Mouse (Mus musculus) kidney, embryonic 14.5 days (tissue): ENCODE measurements around the gene Pde2a. TPM values are rescaled to one million over a fixed set of nuclear protein-coding genes. Genes with fewer than 3 reads are reported as not detected.

Experiments
- ATAC-seq: fragments of 200-750 bp; cut with Nextera tagmentation; 2 replicates; pipeline ENCODE4 v1.8.0; 2017; ENCODE audit warnings: moderate number of reproducible peaks, mild to moderate bottlenecking, moderate TSS enrichment, moderate library complexity; ENCODE audit not compliant: low FRiP score, low TSS enrichment
- H3K27ac ChIP-seq: fragments of 300-500 bp; sonication (generic); 2 replicates; pipeline ENCODE4 v1.5.1; 2014; ENCODE audit warnings: low read depth, mild to moderate bottlenecking, low read length, moderate library complexity, mixed read lengths
- H3K27me3 ChIP-seq: fragments of 300-500 bp; sonication (generic); 2 replicates; pipeline ENCODE4 v1.6.1; 2014; ENCODE audit warnings: mild to moderate bottlenecking, low read length; ENCODE audit not compliant: control insufficient read depth, insufficient read depth
- H3K36me3 ChIP-seq: fragments of 300-500 bp; sonication (generic); 2 replicates; pipeline ENCODE4 v1.6.1; 2014; ENCODE audit warnings: low read length, mixed read lengths; ENCODE audit not compliant: control insufficient read depth, insufficient read depth
- H3K4me1 ChIP-seq: fragments of 300-500 bp; sonication (generic); 2 replicates; pipeline ENCODE4 v1.6.1; 2014; ENCODE audit warnings: low read length, mixed read lengths; ENCODE audit not compliant: control insufficient read depth, insufficient read depth
- H3K4me2 ChIP-seq: fragments of 300-500 bp; sonication (generic); replicated peaks from 2 replicates; pipeline ENCODE4 v1.6.1; 2014; ENCODE audit warnings: low read depth, mild to moderate bottlenecking, low read length
- H3K4me3 ChIP-seq: fragments of 300-500 bp; sonication (generic); 2 replicates; pipeline ENCODE4 v1.5.1; 2014; ENCODE audit warnings: mild to moderate bottlenecking, low read length
- H3K9ac ChIP-seq: fragments of 300-500 bp; sonication (generic); 2 replicates; pipeline ENCODE4 v1.6.1; 2014; ENCODE audit warnings: low read depth, mild to moderate bottlenecking, low read length, moderate library complexity
- H3K9me3 ChIP-seq: fragments of 300-500 bp; sonication (generic); 2 replicates; pipeline ENCODE4 v1.6.1; 2016; ENCODE audit warnings: low read length; ENCODE audit not compliant: control insufficient read depth
- whole genome bisulfite sequencing: fragments of 180-500 bp; shearing (Covaris S2); extraction: QIAGEN DNeasy Blood & Tissue Kit; methylation state at CpG from one replicate; pipeline ENCODE4 v1.1.7; 2014; 5-methylcytosine and 5-hydroxymethylcytosine counted together
- polyA plus RNA-seq: library from polyadenylated mRNA; unstranded; fragments of >200 nt; fragmentation: Nextera tagmentation; extraction: Ambion mirVana; gene quantifications from 2 replicates; pipeline ENCODE4 v1.2.1, GENCODE M21; 2014

Pde2a gene
- 11.0 and 16.4 TPM in 2 replicates for polyA plus RNA-seq

DNA sequence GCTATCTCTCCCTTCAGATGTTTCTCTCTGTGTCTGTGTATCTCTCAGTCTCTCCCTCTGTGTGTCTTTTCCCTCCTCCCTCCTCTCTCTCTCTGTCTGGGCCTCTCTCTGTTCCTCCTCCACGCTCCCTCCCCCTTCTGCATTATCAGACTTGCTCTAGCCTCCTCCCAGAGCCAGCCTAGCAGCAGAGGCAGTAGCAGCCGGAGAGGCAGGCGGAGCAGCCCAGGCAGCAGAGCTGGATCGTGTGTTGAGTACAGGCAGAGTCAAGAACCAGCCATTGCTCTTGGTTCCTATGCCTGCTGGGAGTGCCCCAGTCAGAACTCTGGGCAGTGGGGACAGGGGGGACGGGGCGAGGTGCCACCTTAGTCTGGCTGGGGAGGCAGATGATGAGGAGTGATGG, at the start of gene Pde2a:
Pde2a (plus strand) TSS at position 163 of the 400 bp plus-strand sequence.
- no peak within 1 kb of the TSS for H3K4me3 ChIP-seq
- ATAC-seq = no peak
- H3K4me2 ChIP-seq = no peak within 1 kb of the TSS
- no peaks in the 10 kb centered on the region for H3K4me1 ChIP-seq
- no peak within 1 kb of the TSS for H3K9ac ChIP-seq
- H3K27me3 ChIP-seq = no peaks in the 10 kb centered on the region
- WGBS = 13% methylated on average over 6 of the region's 6 CpGs
- H3K27ac ChIP-seq = no peak within 1 kb of the TSS
- H3K36me3 ChIP-seq = no peaks in the 10 kb centered on the region
- no peaks in the 10 kb centered on the region for H3K9me3 ChIP-seq

GRCm38 (mm10) chr7:101373082-101373481, 48.4 kb upstream of the Pde2a start:
- H3K4me2 ChIP-seq = no peak overlapping the region
- H3K9ac ChIP-seq = no peak overlapping the region
- H3K9me3 ChIP-seq = no peaks in the 10 kb centered on the region
- H3K4me1 ChIP-seq = peaks cover under 1% of the 10 kb centered on the region; the same call in 1 of the 2 replicates
- no peaks in the 10 kb centered on the region for H3K36me3 ChIP-seq
- no peak for ATAC-seq
- H3K27me3 ChIP-seq = no peaks in the 10 kb centered on the region
- 88% methylated on average over 26 of the region's 26 CpGs for WGBS
- H3K27ac ChIP-seq = no peak overlapping the region
- no peak overlapping the region for H3K4me3 ChIP-seq

DNA sequence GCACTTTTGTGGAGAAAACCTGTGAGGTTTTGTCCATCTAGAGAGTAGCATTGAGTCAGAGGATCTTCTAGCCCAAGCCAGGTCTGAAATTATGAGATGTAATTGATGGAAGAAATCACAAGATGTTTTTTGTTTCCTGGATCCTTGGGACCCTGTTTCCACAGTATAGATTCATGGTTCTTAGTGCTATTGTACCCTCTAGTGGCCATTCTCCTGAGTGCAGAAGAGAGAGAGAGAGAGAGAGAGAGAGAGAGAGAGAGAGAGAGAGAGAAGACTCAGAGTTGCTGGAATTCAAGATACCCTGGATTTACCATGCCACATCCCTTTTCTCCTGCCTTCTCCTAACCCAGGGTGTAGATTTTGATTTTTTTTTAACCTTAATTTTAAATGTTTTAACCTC, 47.3 kb upstream of the Pde2a start:
- Histone ChIP-seq H3K9ac (no peak overlapping the region), H3K9me3 (no peaks in the 10 kb centered on the region), H3K27ac (no peak overlapping the region), H3K4me1 (peaks cover 11% of the 10 kb centered on the region; the same call in 1 of the 2 replicates), H3K4me3 (no peak overlapping the region), H3K4me2 (no peak overlapping the region), H3K27me3 (no peaks in the 10 kb centered on the region), H3K36me3 (no peaks in the 10 kb centered on the region)
- ATAC-seq = no peak

DNA sequence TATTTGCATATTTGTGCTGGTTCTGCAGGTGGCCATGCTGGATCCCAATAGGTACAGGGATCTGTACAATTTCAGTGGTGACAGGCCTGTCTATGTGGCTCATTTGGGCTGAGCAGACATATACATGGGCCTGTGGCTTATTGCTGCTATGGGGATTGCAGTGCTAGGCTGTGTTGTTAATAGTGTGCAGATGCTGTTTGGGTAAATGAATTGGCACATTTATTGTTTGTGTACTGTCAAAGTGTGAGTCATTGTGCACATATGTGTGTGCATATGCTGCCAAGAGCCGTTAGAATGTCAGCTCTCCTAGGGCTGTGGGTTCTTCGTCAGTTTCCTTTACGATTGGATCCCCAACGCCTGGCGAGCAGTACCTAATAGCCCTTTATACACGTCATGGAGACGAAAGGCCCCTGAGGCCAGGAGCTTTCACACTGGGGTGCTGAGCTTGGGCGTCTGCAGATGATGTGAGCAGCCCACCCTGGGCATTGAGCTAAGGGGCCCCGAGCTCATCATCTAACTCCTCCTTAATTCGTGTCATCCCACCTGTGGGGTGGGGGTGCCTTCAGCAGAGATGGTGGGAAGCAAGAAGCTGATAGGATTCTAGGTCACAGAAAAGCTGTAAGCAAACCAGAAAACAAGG, 44.7 kb upstream of the Pde2a start:
- Histone ChIP-seq H3K4me2 (no peak overlapping the region), H3K36me3 (no peaks in the 10 kb centered on the region), H3K9ac (no peak overlapping the region), H3K4me1 (peaks cover 13% of the 10 kb centered on the region; the same call in 1 of the 2 replicates), H3K4me3 (no peak overlapping the region), H3K27ac (no peak overlapping the region), H3K9me3 (no peaks in the 10 kb centered on the region), H3K27me3 (no peaks in the 10 kb centered on the region)
- WGBS = 52% methylated on average over 10 of the region's 10 CpGs
- ATAC-seq = no peak

DNA sequence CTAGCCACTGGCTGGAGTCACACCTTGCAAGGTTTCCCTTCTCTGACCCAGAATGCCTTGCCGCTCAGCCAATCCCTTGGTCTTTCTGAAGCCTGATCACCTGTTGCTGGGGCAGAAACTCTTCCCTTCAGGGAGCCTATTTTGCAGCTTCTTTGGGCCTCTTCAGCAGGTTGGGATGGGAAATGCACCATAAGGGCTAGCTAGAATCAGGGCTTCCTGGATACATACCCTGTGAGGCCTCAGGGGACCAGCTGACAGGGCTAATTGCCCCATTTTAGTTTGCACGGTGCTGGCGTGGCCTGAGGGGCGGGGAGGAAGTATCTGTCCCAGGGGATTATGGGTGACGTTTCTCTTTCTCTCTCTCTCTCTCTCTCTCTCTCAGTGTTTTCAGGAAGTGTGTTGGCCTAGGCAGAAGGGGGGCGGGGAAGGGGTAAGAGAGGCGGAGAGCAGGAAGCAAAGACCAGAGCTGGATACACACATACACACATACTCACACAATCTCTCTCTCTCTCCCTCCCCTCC, 43.7 kb upstream of the Pde2a start:
- Histone ChIP-seq H3K4me3 (peak overlapping the region; percentile 16; the same call in 1 of the 2 replicates), H3K9ac (peak overlapping the region; percentile 52; the same call in 1 of the 2 replicates)

GRCm38 (mm10) chr7:101378285-101378684, 43.2 kb upstream of the Pde2a start:
- Histone ChIP-seq H3K36me3 (no peaks in the 10 kb centered on the region), H3K9me3 (no peaks in the 10 kb centered on the region), H3K9ac (peak overlapping the region; percentile 52; the same call in 1 of the 2 replicates), H3K4me2 (peak overlapping the region; percentile 36), H3K27me3 (no peaks in the 10 kb centered on the region), H3K4me3 (peak overlapping the region; percentile 15; the same call in 1 of the 2 replicates), H3K4me1 (peaks cover 13% of the 10 kb centered on the region; the same call in 1 of the 2 replicates), H3K27ac (peak overlapping the region; percentile 76)
- 44% methylated on average over 3 of the region's 3 CpGs for WGBS
- peak; percentile 41 for ATAC-seq

More for the DNA sequence above, 43.7 kb upstream of the Pde2a start:
- peak overlapping the region; percentile 76 for H3K27ac ChIP-seq
- peak overlapping the region; percentile 36 for H3K4me2 ChIP-seq
- peaks cover 13% of the 10 kb centered on the region; the same call in 1 of the 2 replicates for H3K4me1 ChIP-seq
- H3K27me3 ChIP-seq = no peaks in the 10 kb centered on the region
- no peaks in the 10 kb centered on the region for H3K9me3 ChIP-seq
- peak; percentile 75 for ATAC-seq
- 23% methylated on average over 7 of the region's 7 CpGs for WGBS
- H3K36me3 ChIP-seq = no peaks in the 10 kb centered on the region

DNA sequence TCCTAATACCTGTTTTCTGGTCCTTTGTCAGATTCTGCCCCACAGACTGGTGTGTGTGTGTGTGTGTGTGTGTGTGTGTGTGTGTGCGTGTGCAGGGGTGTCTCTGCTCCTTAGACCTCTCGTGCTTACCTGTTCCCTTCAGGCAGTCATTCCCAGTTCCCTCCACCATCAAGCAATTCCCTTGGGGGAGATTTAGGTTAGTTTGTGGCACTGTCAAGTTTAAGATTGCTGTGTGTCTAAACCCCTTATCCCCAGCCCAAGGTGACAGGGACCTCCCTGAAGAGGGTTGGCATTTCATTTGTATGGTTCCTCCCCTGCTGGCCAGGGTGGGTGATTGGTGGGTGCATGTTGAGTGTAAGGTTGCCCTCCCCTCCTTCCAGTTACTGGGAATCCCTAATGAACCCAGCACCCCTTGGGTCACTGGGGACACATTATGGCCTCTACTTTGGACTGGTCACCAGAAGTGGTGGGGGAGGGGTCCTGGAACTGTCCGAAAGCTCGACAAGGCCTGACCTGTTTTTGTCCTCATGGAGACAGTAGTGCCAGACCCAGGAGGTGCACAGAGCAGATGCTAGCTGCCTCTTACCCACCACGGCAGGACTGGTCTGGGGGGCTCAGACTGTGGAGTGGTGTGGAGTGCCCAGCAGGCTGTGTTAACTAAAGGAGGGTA, 42.6 kb upstream of the Pde2a start:
- no peaks in the 10 kb centered on the region for H3K36me3 ChIP-seq
- no peak for ATAC-seq
- peaks cover 13% of the 10 kb centered on the region; the same call in 1 of the 2 replicates for H3K4me1 ChIP-seq
- peak overlapping the region; percentile 36 for H3K4me2 ChIP-seq
- H3K9me3 ChIP-seq = no peaks in the 10 kb centered on the region
- H3K27ac ChIP-seq = peak overlapping the region; percentile 76; the same call in 1 of the 2 replicates
- peak overlapping the region; percentile 52; the same call in 1 of the 2 replicates for H3K9ac ChIP-seq
- H3K27me3 ChIP-seq = no peaks in the 10 kb centered on the region
- 66% methylated on average over 5 of the region's 5 CpGs for WGBS
- 0 out of 2 replicates have a peak overlapping the region, but pooled peaks have one; percentile 15 for H3K4me3 ChIP-seq

GRCm38 (mm10) chr7:101379732-101380131, 41.8 kb upstream of the Pde2a start:
- peak overlapping the region; percentile 44 for H3K9ac ChIP-seq
- H3K27me3 ChIP-seq = no peaks in the 10 kb centered on the region
- no peak overlapping the region for H3K4me3 ChIP-seq
- no peak for ATAC-seq
- no peaks in the 10 kb centered on the region for H3K36me3 ChIP-seq
- H3K9me3 ChIP-seq = no peaks in the 10 kb centered on the region
- WGBS = 61% methylated on average over 2 of the region's 2 CpGs
- H3K27ac ChIP-seq = peak overlapping the region; percentile 55; the same call in 1 of the 2 replicates
- H3K4me2 ChIP-seq = no peak overlapping the region
- peaks cover 15% of the 10 kb centered on the region for H3K4me1 ChIP-seq

DNA sequence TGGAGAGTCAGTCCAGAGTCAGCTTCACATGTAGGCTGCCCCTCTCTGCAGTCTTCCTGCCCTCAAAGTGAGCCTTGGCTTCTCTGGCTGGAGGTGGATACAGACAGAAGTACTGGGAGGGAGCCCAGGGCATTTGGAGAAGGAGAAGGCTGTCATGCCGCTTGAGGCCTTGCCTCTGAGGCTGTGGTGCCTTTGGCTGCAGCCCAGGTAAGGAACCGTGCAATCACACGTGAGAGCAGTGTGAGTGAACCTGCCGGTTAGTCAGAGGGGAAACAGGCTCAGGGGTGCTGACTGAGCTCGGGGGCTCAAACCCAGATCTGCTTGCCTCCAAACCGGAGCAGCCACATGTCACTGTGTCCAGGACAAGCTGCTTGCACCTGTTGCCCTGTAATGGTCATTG, 40.0 kb upstream of the Pde2a start:
- Histone ChIP-seq H3K27me3 (no peaks in the 10 kb centered on the region), H3K4me3 (no peak overlapping the region), H3K4me2 (no peak overlapping the region), H3K4me1 (peaks cover 31% of the 10 kb centered on the region), H3K9ac (no peak overlapping the region), H3K9me3 (no peaks in the 10 kb centered on the region), H3K36me3 (no peaks in the 10 kb centered on the region), H3K27ac (no peak overlapping the region)
- WGBS = 86% methylated on average over 6 of the region's 6 CpGs
- ATAC-seq = no peak
